Mouse (Mus musculus) bone marrow macrophage, adult 2 months (primary cell): ENCODE measurements at regions not wholly inside any gene's neighbourhood (a gene's known extent, or its start where the extent isn't known, plus 50 kb on each side); places are given as distances from the start of the nearest gene placed in this dataset.

ENCODE experiments used
- CTCF ChIP-seq: IDR thresholded peaks from 2 replicates; pipeline ENCODE4 v1.5.1; 2012; ENCODE audit warnings: low read depth, mild to moderate bottlenecking, low read length, moderate library complexity
- POLR2A ChIP-seq: IDR thresholded peaks from 2 replicates; pipeline ENCODE4 v1.6.1; 2012; ENCODE audit warnings: mild to moderate bottlenecking, low read depth, low read length, borderline replicate concordance

- TF ChIP-seq CTCF (no peak), POLR2A (no peak)
Measured at GRCm38 (mm10) chr3:105357511-105357910, 94.6 kb upstream of the Kcnd3 start.
